Mouse (Mus musculus) liver, adult 2 months (tissue): Measurements from ENCODE around the gene Wdr53.
A peak's percentile ranks its signal among the peaks of the same experiment; 100 is the strongest.

Experiments used
- CTCF ChIP-seq: fragments of 200-500 bp; IDR thresholded peaks from 2 replicates; pipeline ENCODE4 v1.5.1; 2011; ENCODE audit warnings: low read depth, low read length, control low read depth
- POLR2A ChIP-seq: fragments of 200-500 bp; IDR thresholded peaks from 2 replicates; pipeline ENCODE4 v1.6.1; 2011; ENCODE audit warnings: low read length, control low read depth; ENCODE audit not compliant: insufficient read depth; ENCODE audit errors: extremely low read depth

DNA sequence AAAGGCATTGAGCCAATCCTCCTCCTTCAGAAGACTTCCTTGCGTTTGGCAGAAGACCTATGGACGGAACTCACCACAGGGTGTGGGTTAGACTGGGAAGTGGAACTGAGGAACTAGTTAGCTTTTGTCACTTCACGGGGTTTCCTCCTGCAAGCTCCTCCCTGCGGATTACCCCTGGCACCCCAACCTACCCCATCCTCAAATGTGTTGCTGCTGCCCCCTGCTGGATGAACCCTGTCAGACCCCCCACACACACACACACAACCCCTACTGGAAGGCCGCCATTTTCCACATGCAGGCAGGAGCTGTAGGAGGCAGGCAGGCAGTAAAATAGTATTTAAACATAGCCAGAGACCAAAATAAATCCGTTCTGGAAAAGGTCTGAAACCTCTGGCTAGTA is 44.3 kb upstream of the Wdr53 start:
- TF ChIP-seq CTCF: peak; percentile 91
- no peak for TF ChIP-seq POLR2A
